Mouse (Mus musculus): Measurements from ENCODE around the gene Tenm2. TPM values are rescaled to one million over a fixed set of nuclear protein-coding genes. Genes with fewer than 3 reads are reported as not detected.

Tenm2 gene
- 0.71 and 0.95 TPM in 2 replicates for polyA plus RNA-seq (2014; fragmentation: Nextera tagmentation; extraction: Ambion mirVana)

DNA sequence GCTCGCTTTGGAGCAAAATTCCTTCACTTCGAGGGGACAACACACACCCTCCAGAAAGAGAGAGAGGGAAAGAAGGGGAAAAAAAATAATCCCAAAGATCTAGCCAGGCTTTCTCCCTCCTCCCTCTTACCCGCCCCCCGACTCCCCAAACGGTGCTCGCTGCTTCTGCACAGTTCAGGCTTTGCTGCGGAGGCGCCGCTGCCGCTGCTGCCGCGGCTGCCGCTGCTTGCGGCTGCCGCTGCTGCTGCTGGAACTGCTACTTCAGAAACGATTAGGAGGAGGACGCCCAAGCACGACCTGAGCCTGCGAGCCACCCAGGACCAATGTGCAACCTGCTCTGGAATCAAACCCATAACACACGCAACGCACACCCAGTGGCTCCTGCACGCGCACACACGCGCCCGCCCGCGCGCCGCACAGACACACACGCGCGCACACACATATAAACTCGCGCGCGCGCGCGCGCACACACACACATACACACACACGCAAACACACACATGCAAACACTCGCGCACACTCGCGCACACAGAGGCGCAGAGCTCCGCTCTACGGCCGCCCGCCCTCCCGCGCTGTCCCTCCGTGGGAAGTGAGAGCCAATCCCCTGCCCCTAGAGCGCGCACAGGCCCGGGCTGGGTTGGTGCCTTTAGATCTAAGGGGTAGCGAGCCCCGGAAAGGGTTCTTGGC lies at the start of gene Tenm2:
Gene Tenm2 (minus strand): TSS at position 51 of the 687 bp plus-strand sequence.
- ATAC-seq (ENCODE audit: low FRiP score, low TSS enrichment): peak; percentile 97
- H3K4me1 ChIP-seq (ENCODE audit: control insufficient read depth, insufficient read depth, low read length): no peaks in the 10 kb centered on the region
- WGBS: under 1% methylated on average over 56 of the region's 59 CpGs
- H3K9ac ChIP-seq (ENCODE audit: low read depth, low read length): peak within 1 kb of the TSS; percentile 63
- H3K27ac ChIP-seq (ENCODE audit: low read depth, low read length): peak within 1 kb of the TSS; percentile 55; the same call in 1 of the 2 replicates
- H3K36me3 ChIP-seq (ENCODE audit: control insufficient read depth, insufficient read depth, low read length): no peaks in the 10 kb centered on the region
- H3K27me3 ChIP-seq (ENCODE audit: control insufficient read depth, insufficient read depth, low read length): peaks cover 18% of the 10 kb centered on the region
- peak within 1 kb of the TSS; percentile 89 for H3K4me2 ChIP-seq (replicated peaks; ENCODE audit: low read depth, low read length)
- peak within 1 kb of the TSS; percentile 68 for H3K4me3 ChIP-seq (ENCODE audit: low read length)
- no peaks in the 10 kb centered on the region for H3K9me3 ChIP-seq (ENCODE audit: control insufficient read depth, low read length)

DNA sequence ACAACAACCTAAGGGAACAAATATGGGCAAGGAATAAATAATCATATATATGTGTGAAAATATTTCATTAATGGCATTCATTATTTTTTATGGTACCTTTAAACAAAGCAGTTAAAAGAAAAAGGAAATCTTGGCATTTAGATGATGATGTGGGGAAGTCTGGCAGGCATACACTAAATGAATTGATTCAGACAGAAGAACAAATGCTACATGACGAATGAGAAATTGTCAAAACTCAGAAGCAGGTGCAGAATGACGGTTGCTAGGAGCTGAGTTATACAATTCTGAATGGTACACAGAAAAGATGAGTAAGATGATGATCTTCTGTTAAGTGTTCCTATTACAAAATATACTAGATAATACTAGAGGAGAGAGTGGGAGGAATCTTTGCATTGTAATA lies 49.4 kb upstream of the Tenm2 start:
- WGBS: 88% methylated on average over 2 of the region's 2 CpGs
- H3K4me3 ChIP-seq (ENCODE audit: low read length): no peak overlapping the region
- H3K4me1 ChIP-seq (ENCODE audit: control insufficient read depth, insufficient read depth, low read length): no peaks in the 10 kb centered on the region
- H3K36me3 ChIP-seq (ENCODE audit: control insufficient read depth, insufficient read depth, low read length): no peaks in the 10 kb centered on the region
- no peak overlapping the region for H3K9ac ChIP-seq (ENCODE audit: low read depth, low read length)
- ATAC-seq (ENCODE audit: low FRiP score, low TSS enrichment): no peak
- H3K9me3 ChIP-seq (ENCODE audit: control insufficient read depth, low read length): no peaks in the 10 kb centered on the region
- H3K27me3 ChIP-seq (ENCODE audit: control insufficient read depth, insufficient read depth, low read length): no peaks in the 10 kb centered on the region
- no peak overlapping the region for H3K4me2 ChIP-seq (replicated peaks; ENCODE audit: low read depth, low read length)
- no peak overlapping the region for H3K27ac ChIP-seq (ENCODE audit: low read depth, low read length)

DNA sequence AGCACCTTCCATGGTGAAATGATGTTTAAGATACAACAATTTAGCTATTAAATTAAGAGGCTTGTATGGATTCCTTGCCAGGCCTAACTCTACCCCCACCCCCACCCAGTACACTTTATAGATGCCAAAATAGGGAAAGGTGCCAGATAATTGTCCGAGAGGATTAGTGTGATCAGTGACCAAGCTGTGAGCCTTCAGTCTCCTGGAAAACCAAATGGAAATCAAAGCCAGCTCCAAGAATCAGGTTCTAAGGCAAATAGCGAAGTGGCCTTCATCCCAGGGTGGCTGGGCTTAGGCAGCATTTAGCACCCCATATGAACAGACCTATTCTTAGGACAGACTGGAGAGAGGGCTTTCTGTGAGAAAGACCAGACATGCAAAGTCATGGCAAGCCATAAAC lies 13.0 kb upstream of the Tenm2 start:
- Histone ChIP-seq H3K9me3 (ENCODE audit: control insufficient read depth, low read length) (no peaks in the 10 kb centered on the region), H3K4me3 (ENCODE audit: low read length) (no peak overlapping the region), H3K27ac (ENCODE audit: low read depth, low read length) (no peak overlapping the region), H3K36me3 (ENCODE audit: control insufficient read depth, insufficient read depth, low read length) (no peaks in the 10 kb centered on the region), H3K27me3 (ENCODE audit: control insufficient read depth, insufficient read depth, low read length) (no peaks in the 10 kb centered on the region), H3K9ac (ENCODE audit: low read depth, low read length) (no peak overlapping the region), H3K4me1 (ENCODE audit: control insufficient read depth, insufficient read depth, low read length) (no peaks in the 10 kb centered on the region), H3K4me2 (replicated peaks; ENCODE audit: low read depth, low read length) (no peak overlapping the region)
- ATAC-seq (ENCODE audit: low FRiP score, low TSS enrichment): no peak
- 74% methylated on average over 2 of the region's 2 CpGs for WGBS

DNA sequence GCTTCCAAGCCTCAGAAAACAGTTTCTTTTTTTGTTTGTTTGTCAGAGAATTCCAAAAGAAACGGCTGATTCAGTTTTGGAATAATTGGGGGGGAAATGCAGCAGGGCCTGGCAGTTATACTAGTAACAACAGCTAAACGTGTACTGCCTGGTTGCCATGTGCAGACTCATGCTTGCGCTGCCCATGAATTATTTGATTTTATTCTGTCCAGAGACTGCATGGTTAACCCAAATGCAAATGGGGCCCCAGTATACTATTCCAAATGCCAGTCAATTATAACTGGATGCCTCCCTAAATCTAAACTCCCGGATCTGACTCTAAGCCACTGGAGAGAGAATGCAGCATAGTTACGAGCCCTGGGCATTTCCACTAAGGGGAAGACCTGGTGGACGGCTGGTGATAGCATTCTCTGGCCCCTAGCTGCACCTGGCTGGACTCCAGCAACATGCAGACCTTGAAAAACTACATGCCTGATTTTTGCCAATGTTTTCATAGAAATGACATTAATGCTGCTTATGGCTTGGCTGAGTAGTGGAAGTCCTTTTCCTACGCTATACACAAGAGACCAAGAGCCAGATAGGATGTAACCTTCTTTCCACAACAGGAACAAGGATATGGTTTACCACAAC lies 1.4 kb upstream of the Tenm2 start:
- no peak for ATAC-seq (ENCODE audit: low FRiP score, low TSS enrichment)
- H3K4me1 ChIP-seq (ENCODE audit: control insufficient read depth, insufficient read depth, low read length): no peaks in the 10 kb centered on the region
- H3K4me3 ChIP-seq (ENCODE audit: low read length): peak overlapping the region; percentile 68
- H3K9ac ChIP-seq (ENCODE audit: low read depth, low read length): peak overlapping the region; percentile 63; the same call in 1 of the 2 replicates
- H3K9me3 ChIP-seq (ENCODE audit: control insufficient read depth, low read length): no peaks in the 10 kb centered on the region
- H3K4me2 ChIP-seq (replicated peaks; ENCODE audit: low read depth, low read length): peak overlapping the region; percentile 89
- H3K36me3 ChIP-seq (ENCODE audit: control insufficient read depth, insufficient read depth, low read length): no peaks in the 10 kb centered on the region
- peak overlapping the region; percentile 55; the same call in 1 of the 2 replicates for H3K27ac ChIP-seq (ENCODE audit: low read depth, low read length)
- H3K27me3 ChIP-seq (ENCODE audit: control insufficient read depth, insufficient read depth, low read length): peaks cover 18% of the 10 kb centered on the region
- WGBS: 36% methylated on average over 7 of the region's 7 CpGs

DNA sequence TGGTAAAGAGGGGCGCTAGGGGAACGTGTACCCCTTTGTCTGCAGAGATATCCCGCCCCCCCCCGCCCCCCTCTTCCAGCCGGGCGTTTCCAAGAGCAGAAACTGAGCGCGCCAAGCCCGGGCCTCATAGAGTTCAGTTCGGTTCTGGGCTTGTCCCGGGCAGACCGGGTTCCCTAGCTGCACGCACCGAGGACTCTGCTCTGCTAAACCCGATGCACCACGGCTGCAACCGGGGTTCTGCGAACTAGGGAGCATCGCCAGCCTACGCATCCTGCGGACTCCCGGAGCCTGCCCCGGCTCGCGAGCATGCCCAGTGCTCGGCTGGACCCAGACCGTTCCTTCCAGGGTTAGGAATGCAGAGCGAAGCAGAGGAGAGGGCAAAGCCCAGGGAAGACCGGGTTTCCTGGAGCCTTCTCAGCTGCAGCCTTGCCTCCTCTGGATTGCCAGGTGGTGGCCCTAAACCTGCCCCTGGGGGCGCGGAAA lies 878 bp upstream of the Tenm2 start:
- Histone ChIP-seq H3K4me2 (replicated peaks; ENCODE audit: low read depth, low read length) (peak overlapping the region; percentile 89), H3K9me3 (ENCODE audit: control insufficient read depth, low read length) (no peaks in the 10 kb centered on the region), H3K27me3 (ENCODE audit: control insufficient read depth, insufficient read depth, low read length) (peaks cover 18% of the 10 kb centered on the region), H3K9ac (ENCODE audit: low read depth, low read length) (peak overlapping the region; percentile 63), H3K4me1 (ENCODE audit: control insufficient read depth, insufficient read depth, low read length) (no peaks in the 10 kb centered on the region), H3K36me3 (ENCODE audit: control insufficient read depth, insufficient read depth, low read length) (no peaks in the 10 kb centered on the region), H3K4me3 (ENCODE audit: low read length) (peak overlapping the region; percentile 68), H3K27ac (ENCODE audit: low read depth, low read length) (peak overlapping the region; percentile 55; the same call in 1 of the 2 replicates)
- under 1% methylated on average over 30 of the region's 31 CpGs for WGBS
- peak; percentile 93 for ATAC-seq (ENCODE audit: low FRiP score, low TSS enrichment)

DNA sequence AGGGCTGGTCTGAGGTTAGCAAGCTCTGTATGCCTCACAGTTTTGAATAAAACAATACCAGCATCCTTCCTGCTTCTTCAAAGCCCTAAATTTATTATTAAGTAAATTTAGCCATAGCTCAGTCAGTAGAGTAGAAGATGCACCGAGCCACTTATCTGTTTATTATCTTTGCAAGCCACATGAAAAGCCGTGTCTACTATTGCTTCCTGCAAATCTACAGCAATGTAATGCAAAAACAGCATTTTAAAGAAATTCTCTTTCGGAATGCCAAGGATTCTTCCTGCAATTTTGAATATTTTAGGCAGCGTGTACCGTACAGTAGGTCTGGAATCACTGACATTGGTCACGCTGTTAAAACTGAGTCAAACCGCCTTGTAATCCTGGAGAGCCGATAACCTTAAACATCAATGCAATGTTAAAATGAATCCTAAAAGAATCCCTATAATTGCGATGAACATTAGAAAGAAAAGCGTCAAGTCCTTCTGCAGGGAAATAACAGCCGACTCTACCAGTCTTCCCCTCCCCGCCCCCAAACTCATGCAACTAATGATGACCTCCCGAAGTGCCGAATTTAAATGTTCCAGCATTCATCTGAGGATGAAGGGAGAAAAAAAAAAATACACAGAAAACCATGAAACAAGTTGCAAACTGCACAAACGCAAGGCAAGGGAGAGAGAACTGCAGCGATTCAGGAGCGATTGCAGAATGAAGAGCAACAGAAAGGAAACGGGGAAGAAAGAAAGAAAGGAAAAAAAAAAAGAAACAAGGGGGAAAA lies 556 bp downstream of the Tenm2 start:
- Histone ChIP-seq H3K27ac (ENCODE audit: low read depth, low read length) (no peak overlapping the region), H3K4me3 (ENCODE audit: low read length) (peak overlapping the region; percentile 68), H3K4me1 (ENCODE audit: control insufficient read depth, insufficient read depth, low read length) (no peaks in the 10 kb centered on the region), H3K36me3 (ENCODE audit: control insufficient read depth, insufficient read depth, low read length) (no peaks in the 10 kb centered on the region), H3K9me3 (ENCODE audit: control insufficient read depth, low read length) (no peaks in the 10 kb centered on the region), H3K4me2 (replicated peaks; ENCODE audit: low read depth, low read length) (peak overlapping the region; percentile 89), H3K9ac (ENCODE audit: low read depth, low read length) (peak overlapping the region; percentile 63; the same call in 1 of the 2 replicates), H3K27me3 (ENCODE audit: control insufficient read depth, insufficient read depth, low read length) (peaks cover 18% of the 10 kb centered on the region)
- no peak for ATAC-seq (ENCODE audit: low FRiP score, low TSS enrichment)
- 9% methylated on average over 18 of the region's 18 CpGs for WGBS

DNA sequence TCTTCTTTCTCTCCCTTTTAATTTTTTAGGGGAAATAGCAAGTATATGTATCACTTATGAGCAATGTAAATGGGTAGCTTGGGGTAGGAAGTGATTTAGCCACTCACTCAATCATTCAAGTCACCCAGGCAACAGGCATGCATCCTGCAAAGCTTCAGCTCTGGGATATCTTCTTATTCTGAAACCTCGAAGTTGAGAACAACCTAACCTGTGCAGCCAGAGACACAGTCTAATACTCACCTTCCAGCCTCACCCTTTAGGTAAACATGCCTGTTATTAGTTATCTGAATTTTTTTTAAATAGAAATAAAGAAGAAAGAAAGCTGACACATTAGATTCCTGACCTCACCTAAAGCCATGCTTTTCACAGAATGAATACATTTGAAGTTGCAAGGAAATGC lies 8.4 kb downstream of the Tenm2 start:
- H3K27ac ChIP-seq (ENCODE audit: low read depth, low read length): no peak overlapping the region
- no peaks in the 10 kb centered on the region for H3K9me3 ChIP-seq (ENCODE audit: control insufficient read depth, low read length)
- H3K36me3 ChIP-seq (ENCODE audit: control insufficient read depth, insufficient read depth, low read length): no peaks in the 10 kb centered on the region
- H3K27me3 ChIP-seq (ENCODE audit: control insufficient read depth, insufficient read depth, low read length): no peaks in the 10 kb centered on the region
- ATAC-seq (ENCODE audit: low FRiP score, low TSS enrichment): no peak
- no peak overlapping the region for H3K4me3 ChIP-seq (ENCODE audit: low read length)
- H3K4me2 ChIP-seq (replicated peaks; ENCODE audit: low read depth, low read length): no peak overlapping the region
- no peaks in the 10 kb centered on the region for H3K4me1 ChIP-seq (ENCODE audit: control insufficient read depth, insufficient read depth, low read length)
- no peak overlapping the region for H3K9ac ChIP-seq (ENCODE audit: low read depth, low read length)
- 69% methylated on average over 1 of the region's 1 CpGs for WGBS

DNA sequence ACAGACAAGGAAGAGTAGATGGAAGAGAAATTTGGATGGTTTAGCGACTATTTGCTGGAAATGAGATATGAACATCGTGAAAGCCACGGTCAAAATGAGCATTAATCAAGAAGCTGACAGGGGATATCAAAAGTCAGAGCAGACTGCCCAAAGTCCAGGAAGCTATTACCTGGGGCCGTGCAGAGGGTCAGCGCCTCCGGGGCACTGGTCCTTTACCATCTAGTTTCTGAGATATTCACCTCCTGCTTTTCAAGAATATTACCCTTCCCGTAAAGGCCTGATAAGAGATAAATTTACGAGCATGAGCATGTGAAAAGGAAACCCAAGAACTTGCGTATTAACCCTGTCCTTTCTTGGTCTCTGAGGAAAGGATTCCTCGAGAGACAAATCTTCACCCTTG lies 8.8 kb downstream of the Tenm2 start:
- Histone ChIP-seq H3K9me3 (ENCODE audit: control insufficient read depth, low read length) (no peaks in the 10 kb centered on the region), H3K4me2 (replicated peaks; ENCODE audit: low read depth, low read length) (no peak overlapping the region)

More for the DNA sequence above, 8.8 kb downstream of the Tenm2 start:
- no peak for ATAC-seq (ENCODE audit: low FRiP score, low TSS enrichment)
- H3K27me3 ChIP-seq (ENCODE audit: control insufficient read depth, insufficient read depth, low read length): no peaks in the 10 kb centered on the region
- no peak overlapping the region for H3K27ac ChIP-seq (ENCODE audit: low read depth, low read length)
- H3K9ac ChIP-seq (ENCODE audit: low read depth, low read length): no peak overlapping the region
- no peak overlapping the region for H3K4me3 ChIP-seq (ENCODE audit: low read length)
- WGBS: 42% methylated on average over 10 of the region's 10 CpGs
- H3K4me1 ChIP-seq (ENCODE audit: control insufficient read depth, insufficient read depth, low read length): no peaks in the 10 kb centered on the region
- H3K36me3 ChIP-seq (ENCODE audit: control insufficient read depth, insufficient read depth, low read length): no peaks in the 10 kb centered on the region
